Mouse (Mus musculus): Measurements from ENCODE around the gene Fam71d. TPM values are rescaled to one million over a fixed set of nuclear protein-coding genes. Genes with fewer than 3 reads are reported as not detected.

Fam71d gene
- polyA plus RNA-seq, 1 experiment: not detected

- H3K36me3 ChIP-seq (ENCODE audit: control insufficient read depth, insufficient read depth, low read length): no peaks in the 10 kb centered on the region
- TF ChIP-seq POLR2A (IDR thresholded peaks at IDR 0.05; ENCODE audit: low read depth, low read length) (no peak), CTCF (IDR thresholded peaks at IDR 0.05; ENCODE audit: extremely low read depth, insufficient read length, insufficient replicate concordance, low read depth, low read length) (no peak)
- 35% methylated on average over 6 of the region's 6 CpGs for WGBS
- no peak overlapping the region for H3K27ac ChIP-seq (ENCODE audit: insufficient read depth, low read depth, low read length)
- H3K27me3 ChIP-seq (ENCODE audit: control insufficient read depth, insufficient read depth, low read length): no peaks in the 10 kb centered on the region
- no peak overlapping the region for H3K4me3 ChIP-seq (ENCODE audit: low read depth, low read length)
- no peaks in the 10 kb centered on the region; the same call in 1 of the 2 replicates for H3K4me1 ChIP-seq (ENCODE audit: control insufficient read depth, insufficient read depth, insufficient read length, low read length)
These were observed 77.8 kb downstream of the Fam71d start for GRCm38 (mm10) chr12:78769031-78769713.

- Histone ChIP-seq H3K4me1 (ENCODE audit: control insufficient read depth, insufficient read depth, insufficient read length, low read length) (no peaks in the 10 kb centered on the region; the same call in 1 of the 2 replicates), H3K27me3 (ENCODE audit: control insufficient read depth, insufficient read depth, low read length) (no peaks in the 10 kb centered on the region), H3K36me3 (ENCODE audit: control insufficient read depth, insufficient read depth, low read length) (no peaks in the 10 kb centered on the region), H3K4me3 (ENCODE audit: low read depth, low read length) (no peak overlapping the region), H3K27ac (ENCODE audit: insufficient read depth, low read depth, low read length) (no peak overlapping the region)
- 55% methylated on average over 2 of the region's 2 CpGs for whole genome bisulfite sequencing
- TF ChIP-seq CTCF (IDR thresholded peaks at IDR 0.05; ENCODE audit: extremely low read depth, insufficient read length, insufficient replicate concordance, low read depth, low read length): no peak
- no peak for TF ChIP-seq POLR2A (IDR thresholded peaks at IDR 0.05; ENCODE audit: low read depth, low read length)
These were observed 81.9 kb downstream of the Fam71d start for GRCm38 (mm10) chr12:78773211-78773610.

GRCm38 (mm10) chr12:78777916-78778315, 86.6 kb downstream of the Fam71d start:
- 72% methylated on average over 2 of the region's 2 CpGs for WGBS
- TF ChIP-seq POLR2A (IDR thresholded peaks at IDR 0.05; ENCODE audit: low read depth, low read length) (no peak), CTCF (IDR thresholded peaks at IDR 0.05; ENCODE audit: extremely low read depth, insufficient read length, insufficient replicate concordance, low read depth, low read length) (no peak)
- H3K4me1 ChIP-seq (ENCODE audit: control insufficient read depth, insufficient read depth, insufficient read length, low read length): no peaks in the 10 kb centered on the region
- H3K36me3 ChIP-seq (ENCODE audit: control insufficient read depth, insufficient read depth, low read length): no peaks in the 10 kb centered on the region; the same call in 1 of the 2 replicates
- no peak overlapping the region for H3K4me3 ChIP-seq (ENCODE audit: low read depth, low read length)
- no peak overlapping the region for H3K27ac ChIP-seq (ENCODE audit: insufficient read depth, low read depth, low read length)
- H3K27me3 ChIP-seq (ENCODE audit: control insufficient read depth, insufficient read depth, low read length): no peaks in the 10 kb centered on the region

GRCm38 (mm10) chr12:78778423-78779067, 87.2 kb downstream of the Fam71d start:
- Histone ChIP-seq H3K36me3 (ENCODE audit: control insufficient read depth, insufficient read depth, low read length) (no peaks in the 10 kb centered on the region; the same call in 1 of the 2 replicates), H3K4me1 (ENCODE audit: control insufficient read depth, insufficient read depth, insufficient read length, low read length) (no peaks in the 10 kb centered on the region), H3K27me3 (ENCODE audit: control insufficient read depth, insufficient read depth, low read length) (no peaks in the 10 kb centered on the region), H3K27ac (ENCODE audit: insufficient read depth, low read depth, low read length) (no peak overlapping the region), H3K4me3 (ENCODE audit: low read depth, low read length) (no peak overlapping the region)
- TF ChIP-seq CTCF (IDR thresholded peaks at IDR 0.05; ENCODE audit: extremely low read depth, insufficient read length, insufficient replicate concordance, low read depth, low read length): no peak
- no peak for TF ChIP-seq POLR2A (IDR thresholded peaks at IDR 0.05; ENCODE audit: low read depth, low read length)
- 76% methylated on average over 4 of the region's 4 CpGs for WGBS

Other genes with a start within 250 kb of the Fam71d start
- 0.39 and 1.7 TPM in 2 replicates for gene Mpp5, start 57.4 kb downstream of the Fam71d start, polyA plus RNA-seq (2012; rRNA removed)
- gene Atp6v1d, start 170.1 kb downstream of the Fam71d start, polyA plus RNA-seq (2012; rRNA removed): 0.80 and 2.2 TPM in 2 replicates
- gene Eif2s1, start 170.3 kb downstream of the Fam71d start, polyA plus RNA-seq (2012; rRNA removed): 1.4 and 2.0 TPM in 2 replicates
- gene Plek2, start 215.4 kb downstream of the Fam71d start, polyA plus RNA-seq (2012; rRNA removed): 6.7 and 23.2 TPM in 2 replicates

All from small intestine, adult 2 months (tissue).